Comparison of ENCODE assay signal across 14 mouse cellular contexts in genomic region chr5:72225576-72226298, GRCm38 (mm10). TPM values are rescaled to one million over a fixed set of nuclear protein-coding genes. Genes with fewer than 3 reads are reported as not detected.
DNase-seq lines count a peak whose midpoint lies in the region; ATAC-seq and TF ChIP-seq lines count a peak whose summit lies in the region.
"Had no signal": no experiment of that assay in that cellular context is flagged by ENCODE, and none has a peak within 500 bp of the region (broad histone marks: within the 10 kb centered on the region; RNA-seq: fewer than 3 reads in every experiment).

No protein-coding gene starts in this region.

- no peak for TF ChIP-seq EP300 in heart, adult 2 months (IDR thresholded peaks at IDR 0.05; ENCODE audit: insufficient read depth, low read depth, low read length)
- no peak for TF ChIP-seq EP300 in stomach, postnatal 0 days (optimal IDR thresholded peaks at IDR 0.05)

- peaks cover 3% of the 10 kb centered on the region for H3K4me1 ChIP-seq in heart, adult 2 months (ENCODE audit: control insufficient read depth, insufficient read depth, low read length)
- 0 out of 2 replicates have a peak, but pooled peaks cover 4% of the 10 kb centered on the region for H3K4me1 ChIP-seq in stomach, embryonic 15.5 days
- no peaks in the 10 kb centered on the region for H3K4me1 ChIP-seq in stomach, postnatal 0 days (replicated peaks; ENCODE audit: control insufficient read depth, insufficient read depth)
- H3K4me1 ChIP-seq in liver, embryonic 11.5 days (replicated peaks; ENCODE audit: control insufficient read depth, insufficient read depth, low read length) = peaks cover 18% of the 10 kb centered on the region
- H3K4me1 ChIP-seq in stomach, embryonic 16.5 days (ENCODE audit: control insufficient read depth, insufficient read depth, low read length) = 0 out of 2 replicates have a peak, but pooled peaks cover 2% of the 10 kb centered on the region
- H3K4me1 ChIP-seq: intestine, embryonic 15.5 days; limb, embryonic 12.5 days; neural tube, embryonic 13.5 days had no signal

- TF ChIP-seq POLR2A in heart, adult 2 months (IDR thresholded peaks at IDR 0.05; ENCODE audit: insufficient read depth, low read depth, low read length) = no peak

- H3K4me3 ChIP-seq in heart, adult 2 months = no peak overlapping the region
- no peak overlapping the region for H3K4me3 ChIP-seq in stomach, embryonic 15.5 days (replicated peaks)
- no peak overlapping the region for H3K4me3 ChIP-seq in stomach, postnatal 0 days (ENCODE audit: low read depth, low read length)
- H3K4me3 ChIP-seq in liver, embryonic 11.5 days (ENCODE audit: low read depth, low read length) = peak overlapping the region; percentile 5; the same call in 1 of the 2 replicates
- no peak overlapping the region for H3K4me3 ChIP-seq in stomach, embryonic 16.5 days (replicated peaks; ENCODE audit: low read length)
- H3K4me3 ChIP-seq: intestine, embryonic 15.5 days; limb, embryonic 12.5 days; neural tube, embryonic 13.5 days had no signal

- no peaks in the 10 kb centered on the region for H3K27me3 ChIP-seq in heart, adult 2 months (ENCODE audit: control insufficient read depth, insufficient read depth, low read length)
- H3K27me3 ChIP-seq in stomach, embryonic 15.5 days (replicated peaks) = no peaks in the 10 kb centered on the region
- no peaks in the 10 kb centered on the region for H3K27me3 ChIP-seq in stomach, postnatal 0 days (ENCODE audit: control insufficient read depth, insufficient read depth, low read length)
- no peaks in the 10 kb centered on the region for H3K27me3 ChIP-seq in liver, embryonic 11.5 days (replicated peaks; ENCODE audit: control insufficient read depth, insufficient read depth, low read length)
- no peaks in the 10 kb centered on the region for H3K27me3 ChIP-seq in stomach, embryonic 16.5 days (ENCODE audit: control insufficient read depth, insufficient read depth, low read length)
- H3K27me3 ChIP-seq: intestine, embryonic 15.5 days; limb, embryonic 12.5 days; neural tube, embryonic 13.5 days had no signal

- TF ChIP-seq CTCF in heart, adult 2 months (IDR thresholded peaks at IDR 0.05) = no peak
- no peak for TF ChIP-seq CTCF in stomach, postnatal 0 days (IDR thresholded peaks at IDR 0.05; ENCODE audit: low read depth)

- H3K4me2 ChIP-seq in stomach, embryonic 15.5 days = no peak overlapping the region; the same call in 1 of the 2 replicates
- no peak overlapping the region for H3K4me2 ChIP-seq in stomach, postnatal 0 days (replicated peaks; ENCODE audit: low read depth)
- H3K4me2 ChIP-seq in liver, embryonic 11.5 days = peak overlapping the region; percentile 65
- no peak overlapping the region for H3K4me2 ChIP-seq in stomach, embryonic 16.5 days (ENCODE audit: low read depth, low read length)
- H3K4me2 ChIP-seq: intestine, embryonic 15.5 days; limb, embryonic 12.5 days; neural tube, embryonic 13.5 days had no signal

- H3K79me2 ChIP-seq in heart, adult 2 months (replicated peaks; ENCODE audit: control insufficient read depth, insufficient read depth, low read length) = no peaks in the 10 kb centered on the region

- H3K36me3 ChIP-seq in heart, adult 2 months (ENCODE audit: control insufficient read depth, insufficient read depth, low read length) = peaks cover 13% of the 10 kb centered on the region
- no peaks in the 10 kb centered on the region for H3K36me3 ChIP-seq in stomach, embryonic 15.5 days
- no peaks in the 10 kb centered on the region for H3K36me3 ChIP-seq in stomach, postnatal 0 days (ENCODE audit: control insufficient read depth, insufficient read depth, low read length)
- H3K36me3 ChIP-seq in liver, embryonic 11.5 days (ENCODE audit: control insufficient read depth, insufficient read depth, low read length) = no peaks in the 10 kb centered on the region
- no peaks in the 10 kb centered on the region for H3K36me3 ChIP-seq in stomach, embryonic 16.5 days (ENCODE audit: control insufficient read depth, insufficient read depth, low read length)
- H3K36me3 ChIP-seq: intestine, embryonic 15.5 days; limb, embryonic 12.5 days; neural tube, embryonic 13.5 days had no signal

- whole genome bisulfite sequencing in heart, adult 2 months = 51% methylated on average over 13 of the region's 13 CpGs
- 72% methylated on average over 13 of the region's 13 CpGs for WGBS in stomach, embryonic 15.5 days
- WGBS in stomach, postnatal 0 days = 70% methylated on average over 13 of the region's 13 CpGs
- 61% methylated on average over 13 of the region's 13 CpGs for WGBS in liver, embryonic 11.5 days
- 73% methylated on average over 13 of the region's 13 CpGs for WGBS in stomach, embryonic 16.5 days

- DNase-seq in heart, adult 2 months = no peak
- no peak for DNase-seq in heart, postnatal 25 days (ENCODE audit: low spot score)
- DNase-seq in stomach, postnatal 0 days (ENCODE audit: low spot score) = no peak
- DNase-seq in liver, embryonic 11.5 days (ENCODE audit: low spot score) = no peak
- DNase-seq in right cerebral cortex, postnatal 14 days = no peak
- no peak for DNase-seq in gastrocnemius, postnatal 25 days
- DNase-seq: cerebellum, adult 11-12 months; heart, adult 18-20 months; kidney, postnatal 4 days had no signal

- ATAC-seq in stomach, embryonic 15.5 days (ENCODE audit: insufficient read depth, low FRiP score, low read depth) = no peak
- no peak for ATAC-seq in stomach, postnatal 0 days (ENCODE audit: low FRiP score, low TSS enrichment)
- peak; percentile 90 for ATAC-seq in liver, embryonic 11.5 days (replicated peaks; ENCODE audit: low FRiP score)
- ATAC-seq in stomach, embryonic 16.5 days (ENCODE audit: insufficient read depth, low FRiP score) = no peak

- intact Hi-C loops in heart, adult 2 months (cut with DNase I) = loop anchor here (2.0 to 5.0 kb wide), 3 partner anchors 23 to 53 kb away; no protein-coding TSS in a partner anchor
- intact Hi-C loops in heart, postnatal 25 days (cut with DNase I) = no loop called here

- H3K27ac ChIP-seq in heart, adult 2 months = peak overlapping the region; percentile 10; the same call in 1 of the 2 replicates
- 0 out of 2 replicates have a peak overlapping the region, but pooled peaks have one; percentile 32 for H3K27ac ChIP-seq in stomach, embryonic 15.5 days
- H3K27ac ChIP-seq in stomach, postnatal 0 days (replicated peaks) = no peak overlapping the region
- peak overlapping the region; percentile 86 for H3K27ac ChIP-seq in liver, embryonic 11.5 days (ENCODE audit: low read depth, low read length)
- H3K27ac ChIP-seq in stomach, embryonic 16.5 days (ENCODE audit: low read length) = peak overlapping the region; percentile 25; the same call in 1 of the 2 replicates
- H3K27ac ChIP-seq: intestine, embryonic 15.5 days; limb, embryonic 12.5 days; neural tube, embryonic 13.5 days had no signal

- H3K9ac ChIP-seq in heart, adult 2 months (ENCODE audit: low read depth, low read length) = no peak overlapping the region
- H3K9ac ChIP-seq in stomach, embryonic 15.5 days = no peak overlapping the region
- H3K9ac ChIP-seq in stomach, postnatal 0 days (ENCODE audit: low read length) = no peak overlapping the region
- peak overlapping the region; percentile 35; the same call in 1 of the 2 replicates for H3K9ac ChIP-seq in liver, embryonic 11.5 days (ENCODE audit: low read depth, low read length)
- H3K9ac ChIP-seq in stomach, embryonic 16.5 days (ENCODE audit: low read length) = no peak overlapping the region
- H3K9ac ChIP-seq: intestine, embryonic 15.5 days; limb, embryonic 12.5 days; neural tube, embryonic 13.5 days had no signal

- H3K9me3 ChIP-seq in stomach, embryonic 15.5 days = no peaks in the 10 kb centered on the region
- no peaks in the 10 kb centered on the region for H3K9me3 ChIP-seq in stomach, postnatal 0 days (ENCODE audit: control insufficient read depth, low read length)
- no peaks in the 10 kb centered on the region for H3K9me3 ChIP-seq in liver, embryonic 11.5 days (ENCODE audit: control insufficient read depth, low read length)
- no peaks in the 10 kb centered on the region for H3K9me3 ChIP-seq in stomach, embryonic 16.5 days (replicated peaks; ENCODE audit: control insufficient read depth, low read length)
- H3K9me3 ChIP-seq: intestine, embryonic 15.5 days; limb, embryonic 12.5 days; neural tube, embryonic 13.5 days had no signal

RNA-seq across cellular contexts. Expression of gene Commd8, which starts 57.7 kb away (rescaled TPM):
- 10 to 100 TPM; 40.4 to 43.7 TPM for total RNA-seq in heart, adult 2 months (2021)
- polyA plus RNA-seq in heart, adult 2 months (2012; rRNA removed) = 5.6 and 16.3 TPM in 2 replicates
- total RNA-seq in heart, postnatal 25 days (2021) = 10 to 100 TPM; 42.0 to 43.7 TPM
- 122 and 130 TPM in 2 replicates for polyA plus RNA-seq in stomach, embryonic 15.5 days (2015; fragmentation: Nextera tagmentation; extraction: Ambion mirVana)
- polyA plus RNA-seq in stomach, postnatal 0 days (2015; fragmentation: Nextera tagmentation; extraction: Ambion mirVana) = 117 and 118 TPM in 2 replicates
- 125 and 127 TPM in 2 replicates for polyA plus RNA-seq in liver, embryonic 11.5 days (2014; fragmentation: Nextera tagmentation; extraction: Ambion mirVana)
- 133 and 136 TPM in 2 replicates for polyA plus RNA-seq in stomach, embryonic 16.5 days (2015; fragmentation: Nextera tagmentation; extraction: Ambion mirVana)
- 10 to 100 TPM; 28.4 to 29.2 TPM for total RNA-seq in gastrocnemius, postnatal 25 days (2021)
